Mouse (Mus musculus) intestine, postnatal 0 days (tissue): Measurements from ENCODE around the gene Xdh. TPM values are rescaled to one million over a fixed set of nuclear protein-coding genes. Genes with fewer than 3 reads are reported as not detected.

ENCODE experiments used
- ATAC-seq: fragments of 200-750 bp; cut with Nextera tagmentation; 2 replicates; pipeline ENCODE4 v1.8.0; 2017; ENCODE audit warnings: mild to moderate bottlenecking, moderate TSS enrichment, moderate library complexity
- H3K27ac ChIP-seq: fragments of 300-500 bp; sonication (generic); 2 replicates; pipeline ENCODE4 v1.5.1; 2014; ENCODE audit warnings: mild to moderate bottlenecking, low read depth, low read length, moderate library complexity
- H3K27me3 ChIP-seq: fragments of 300-500 bp; sonication (generic); replicated peaks from 2 replicates; pipeline ENCODE4 v1.6.1; 2014; ENCODE audit warnings: low read length, mixed read lengths; ENCODE audit not compliant: control insufficient read depth, insufficient read depth
- H3K36me3 ChIP-seq: fragments of 300-500 bp; sonication (generic); 2 replicates; pipeline ENCODE4 v1.6.1; 2014; ENCODE audit warnings: mild to moderate bottlenecking, moderate library complexity; ENCODE audit not compliant: control insufficient read depth, insufficient read depth
- H3K4me1 ChIP-seq: fragments of 300-500 bp; sonication (generic); replicated peaks from 2 replicates; pipeline ENCODE4 v1.6.1; 2014; ENCODE audit warnings: antibody characterized with exemption, low read length, mixed read lengths; ENCODE audit not compliant: control insufficient read depth, insufficient read depth
- H3K4me2 ChIP-seq: fragments of 300-500 bp; sonication (generic); replicated peaks from 2 replicates; pipeline ENCODE4 v1.6.1; 2014; ENCODE audit warnings: low read depth, mild to moderate bottlenecking, moderate library complexity
- H3K4me3 ChIP-seq: fragments of 300-500 bp; sonication (generic); 2 replicates; pipeline ENCODE4 v1.5.1; 2014; ENCODE audit warnings: low read depth, low read length
- H3K9ac ChIP-seq: fragments of 300-500 bp; sonication (generic); 2 replicates; pipeline ENCODE4 v1.6.1; 2014; ENCODE audit warnings: mild to moderate bottlenecking, low read depth, low read length
- H3K9me3 ChIP-seq: fragments of 300-500 bp; sonication (generic); 2 replicates; pipeline ENCODE4 v1.6.1; 2016; ENCODE audit warnings: mixed run types; ENCODE audit not compliant: control insufficient read depth
- CTCF ChIP-seq: sonication (generic); IDR thresholded peaks from 2 replicates; pipeline ENCODE4 v1.5.1; 2016; ENCODE audit warnings: low read depth, mild to moderate bottlenecking, control low read depth, antibody characterized with exemption, moderate library complexity
- WGBS: fragments of 180-500 bp; shearing (Covaris S2); extraction: QIAGEN DNeasy Blood & Tissue Kit; methylation state at CpG from one replicate; pipeline ENCODE4 v1.1.7; 2014; 5-methylcytosine and 5-hydroxymethylcytosine counted together
- polyA plus RNA-seq: library from polyadenylated mRNA; unstranded; fragments of >200 nt; fragmentation: Nextera tagmentation; extraction: Ambion mirVana; gene quantifications from 2 replicates; pipeline ENCODE4 v1.2.1, GENCODE M21; 2015

The Xdh gene
- polyA plus RNA-seq, 1 experiment from 2014 or later, result 42.9 TPM

DNA sequence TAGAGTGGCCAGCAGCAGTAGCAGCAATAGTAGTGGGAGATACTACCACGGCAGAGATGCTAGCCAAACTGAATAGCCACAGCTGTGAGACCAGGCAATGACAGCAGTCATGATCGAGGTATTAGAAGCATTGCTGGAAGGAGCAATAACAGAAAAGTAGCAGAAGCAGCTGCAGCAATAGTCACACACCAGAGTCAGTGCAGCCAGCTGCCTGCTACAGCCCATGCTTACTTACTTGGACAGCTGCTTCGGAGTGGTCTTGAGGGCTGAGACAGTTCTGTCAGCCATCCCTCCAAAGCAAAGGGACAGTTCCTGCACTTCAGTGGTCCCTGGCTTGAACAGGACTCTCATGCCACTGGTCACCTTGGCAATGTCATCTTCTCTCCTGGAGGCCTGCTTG, 31.9 kb downstream of the Xdh start:
- WGBS, result 92% methylated on average over 3 of the region's 3 CpGs

DNA sequence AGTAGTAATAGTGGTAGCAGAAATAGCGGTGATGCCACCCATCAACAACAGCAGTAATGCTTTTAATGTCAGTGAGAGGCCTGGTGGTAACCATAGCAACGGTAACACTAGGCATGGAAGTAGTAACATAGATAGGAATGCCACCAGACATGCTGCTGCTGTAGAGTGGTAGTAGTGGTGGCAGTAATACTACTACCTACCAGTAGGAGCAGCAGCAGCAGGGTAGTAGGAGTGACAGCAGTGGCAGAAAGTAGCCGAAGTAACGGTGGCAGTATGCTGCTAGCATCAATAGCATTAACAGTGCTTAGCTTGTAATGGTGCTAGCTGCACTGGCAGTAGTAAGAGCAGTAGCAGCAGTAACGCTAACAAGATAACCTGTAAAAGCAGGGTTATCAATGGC, 32.3 kb downstream of the Xdh start:
- Histone ChIP-seq H3K9ac (no peak overlapping the region), H3K4me3 (no peak overlapping the region), H3K4me2 (no peak overlapping the region), H3K27ac (no peak overlapping the region), H3K27me3 (no peaks in the 10 kb centered on the region), H3K9me3 (no peaks in the 10 kb centered on the region), H3K36me3 (peaks cover 24% of the 10 kb centered on the region; the same call in 1 of the 2 replicates), H3K4me1 (no peaks in the 10 kb centered on the region)
- WGBS, result 78% methylated on average over 5 of the region's 5 CpGs
- no peak for ATAC-seq
- peak; percentile 65 for TF ChIP-seq CTCF

More for the DNA sequence above, 31.9 kb downstream of the Xdh start:
- no peak for TF ChIP-seq CTCF
- no peak overlapping the region for H3K4me2 ChIP-seq
- H3K9me3 ChIP-seq, result no peaks in the 10 kb centered on the region
- H3K4me1 ChIP-seq, result no peaks in the 10 kb centered on the region
- H3K27ac ChIP-seq, result no peak overlapping the region
- peaks cover 25% of the 10 kb centered on the region; the same call in 1 of the 2 replicates for H3K36me3 ChIP-seq
- no peak overlapping the region for H3K9ac ChIP-seq
- H3K4me3 ChIP-seq, result no peak overlapping the region
- no peak for ATAC-seq
- H3K27me3 ChIP-seq, result no peaks in the 10 kb centered on the region

- 74% methylated on average over 4 of the region's 4 CpGs for WGBS
Observed at GRCm38 (mm10) chr17:73914730-73915129, 35.3 kb downstream of the Xdh start.

GRCm38 (mm10) chr17:73906076-73906475, 43.9 kb downstream of the Xdh start:
- H3K9ac ChIP-seq, result no peak overlapping the region

More at GRCm38 (mm10) chr17:73914730-73915129, 35.3 kb downstream of the Xdh start:
- no peak for TF ChIP-seq CTCF
- peaks cover 16% of the 10 kb centered on the region; the same call in 1 of the 2 replicates for H3K36me3 ChIP-seq
- H3K4me1 ChIP-seq, result no peaks in the 10 kb centered on the region
- no peaks in the 10 kb centered on the region for H3K27me3 ChIP-seq
- no peak overlapping the region for H3K4me2 ChIP-seq
- H3K9ac ChIP-seq, result no peak overlapping the region
- no peak overlapping the region for H3K27ac ChIP-seq
- no peak for ATAC-seq
- no peak overlapping the region for H3K4me3 ChIP-seq
- H3K9me3 ChIP-seq, result no peaks in the 10 kb centered on the region

DNA sequence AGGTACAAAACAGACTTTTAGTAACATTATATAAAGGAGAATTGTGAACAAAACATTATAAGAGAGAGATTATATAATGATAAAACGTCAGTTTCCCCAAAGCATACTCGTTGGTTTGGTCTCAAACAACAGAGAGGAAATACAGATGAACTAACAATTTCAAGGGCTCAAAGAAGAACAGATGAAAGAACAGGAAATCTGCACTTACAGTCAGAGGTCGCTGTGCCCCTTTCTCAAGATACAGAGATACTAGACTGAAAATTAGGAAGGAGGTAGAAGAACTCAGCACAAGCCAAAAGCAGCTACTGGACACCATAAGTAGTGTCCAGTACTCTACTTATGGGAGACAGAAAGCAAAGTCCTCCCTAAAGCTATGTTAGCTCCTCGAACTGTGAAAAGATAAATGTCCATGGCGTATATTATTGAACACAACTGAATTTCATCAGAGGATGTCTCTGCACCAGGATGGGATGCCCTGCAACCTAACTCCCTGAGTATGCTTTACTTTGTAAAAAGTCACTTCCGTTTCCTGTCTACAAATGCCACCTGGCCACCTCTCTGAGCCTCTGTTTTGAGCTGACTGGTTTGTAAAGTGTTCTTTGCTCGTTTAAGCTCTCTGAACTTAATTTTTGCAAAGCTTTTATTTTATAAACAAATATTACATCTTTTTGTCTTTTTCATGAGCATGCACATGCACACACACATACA, 44.8 kb downstream of the Xdh start:
- no peak for ATAC-seq
- no peaks in the 10 kb centered on the region for H3K27me3 ChIP-seq
- H3K9ac ChIP-seq, result no peak overlapping the region
- H3K9me3 ChIP-seq, result no peaks in the 10 kb centered on the region
- H3K4me1 ChIP-seq, result no peaks in the 10 kb centered on the region
- 78% methylated on average over 7 of the region's 7 CpGs for WGBS
- no peak for TF ChIP-seq CTCF
- H3K36me3 ChIP-seq, result peaks cover 7% of the 10 kb centered on the region; the same call in 1 of the 2 replicates
- no peak overlapping the region for H3K27ac ChIP-seq
- H3K4me2 ChIP-seq, result no peak overlapping the region
- no peak overlapping the region for H3K4me3 ChIP-seq

More at GRCm38 (mm10) chr17:73906076-73906475, 43.9 kb downstream of the Xdh start:
- H3K27me3 ChIP-seq, result no peaks in the 10 kb centered on the region
- peaks cover 7% of the 10 kb centered on the region; the same call in 1 of the 2 replicates for H3K36me3 ChIP-seq
- H3K4me3 ChIP-seq, result no peak overlapping the region
- no peak overlapping the region for H3K27ac ChIP-seq
- TF ChIP-seq CTCF, result no peak
- 86% methylated on average over 8 of the region's 8 CpGs for WGBS
- H3K9me3 ChIP-seq, result no peaks in the 10 kb centered on the region
- no peaks in the 10 kb centered on the region for H3K4me1 ChIP-seq
- H3K4me2 ChIP-seq, result no peak overlapping the region
- ATAC-seq, result no peak

GRCm38 (mm10) chr17:73903121-73903520, 46.9 kb downstream of the Xdh start:
- 96% methylated on average over 1 of the region's 1 CpGs for WGBS
- no peak overlapping the region for H3K4me2 ChIP-seq
- H3K4me3 ChIP-seq, result no peak overlapping the region
- H3K9me3 ChIP-seq, result no peaks in the 10 kb centered on the region
- H3K36me3 ChIP-seq, result peaks cover 3% of the 10 kb centered on the region; the same call in 1 of the 2 replicates
- H3K27me3 ChIP-seq, result no peaks in the 10 kb centered on the region
- H3K9ac ChIP-seq, result no peak overlapping the region
- TF ChIP-seq CTCF, result no peak
- no peak overlapping the region for H3K27ac ChIP-seq
- ATAC-seq, result no peak
- no peaks in the 10 kb centered on the region for H3K4me1 ChIP-seq
